Mouse (Mus musculus): ENCODE measurements around the gene Coasy.

Gene Coasy

DNA sequence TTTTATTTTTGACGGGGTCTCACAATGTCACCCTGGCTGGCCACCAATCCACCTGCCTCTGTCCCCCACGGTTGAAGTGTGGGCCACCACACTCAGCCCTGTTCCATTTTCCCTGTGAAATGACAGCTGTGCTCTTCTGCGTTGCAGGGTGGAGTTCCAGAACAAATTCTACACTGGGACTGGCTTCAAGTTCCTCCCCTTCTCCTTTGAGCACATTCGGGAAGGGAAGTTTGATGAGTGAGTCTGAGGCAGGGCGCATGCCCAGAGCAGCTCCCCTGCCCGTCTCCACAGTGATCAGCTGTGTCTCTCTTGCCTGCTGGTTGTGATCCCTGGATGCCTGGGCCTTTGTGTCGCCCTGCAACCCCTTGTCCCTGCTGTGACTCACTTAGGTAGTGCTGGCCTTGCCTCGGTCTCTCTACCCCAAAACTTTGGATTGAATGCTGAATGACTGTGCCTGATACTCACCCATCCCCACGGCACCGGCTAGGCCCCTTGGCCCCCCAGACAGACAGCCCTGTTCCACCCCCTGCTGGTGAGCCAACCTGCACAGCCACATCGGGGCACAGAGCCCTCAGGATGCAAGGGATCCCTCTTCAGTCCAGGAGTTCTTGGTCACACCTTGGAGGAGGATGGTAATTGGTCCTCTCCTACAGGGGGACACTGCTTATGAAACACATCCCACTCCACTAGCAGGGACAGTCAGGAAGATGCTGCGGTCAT lies 20.0 kb upstream of the Coasy start:
- DNase-seq (ENCODE audit: inconsistent age in 2 of 2, low spot score in 1 of 2) = peak; percentile 74 to 77

DNA sequence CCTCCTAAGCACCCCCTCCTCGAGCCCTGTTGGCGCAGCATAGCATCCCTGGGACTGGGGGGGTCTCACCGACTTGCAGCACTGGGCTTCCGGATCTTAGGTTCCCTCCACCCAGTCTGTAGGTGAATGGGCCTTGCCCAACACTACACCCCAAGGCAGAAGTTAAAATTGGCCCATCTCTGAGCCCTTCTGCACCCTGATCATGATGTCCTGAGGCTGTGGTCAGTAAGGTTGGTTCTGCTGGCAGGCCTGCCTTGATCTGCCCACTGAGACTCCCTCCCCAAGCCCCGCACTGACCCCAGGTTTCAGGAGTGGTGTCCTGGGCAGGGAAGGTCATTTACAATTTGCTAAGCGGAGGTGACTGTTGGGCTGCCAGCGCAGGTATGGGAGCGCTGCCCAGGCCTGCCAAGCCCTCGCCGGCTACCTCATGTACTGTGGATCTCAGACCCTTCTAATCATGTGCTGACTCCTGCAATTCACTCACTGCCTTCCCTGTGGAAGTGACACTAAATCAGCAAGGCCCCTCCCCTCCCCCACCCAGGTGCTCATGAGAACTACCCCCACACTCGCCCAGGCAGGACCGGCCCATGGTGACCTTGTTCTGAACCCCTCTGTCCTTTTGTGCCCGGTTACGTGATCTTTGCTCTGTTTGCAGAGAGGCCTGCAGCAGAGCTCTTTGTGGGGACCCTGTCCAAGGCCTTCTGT lies 19.2 kb upstream of the Coasy start:
- peak in 1 of 2 experiments; percentile 35 for DNase-seq (ENCODE audit: inconsistent age in 2 of 2, low spot score in 1 of 2)

DNA sequence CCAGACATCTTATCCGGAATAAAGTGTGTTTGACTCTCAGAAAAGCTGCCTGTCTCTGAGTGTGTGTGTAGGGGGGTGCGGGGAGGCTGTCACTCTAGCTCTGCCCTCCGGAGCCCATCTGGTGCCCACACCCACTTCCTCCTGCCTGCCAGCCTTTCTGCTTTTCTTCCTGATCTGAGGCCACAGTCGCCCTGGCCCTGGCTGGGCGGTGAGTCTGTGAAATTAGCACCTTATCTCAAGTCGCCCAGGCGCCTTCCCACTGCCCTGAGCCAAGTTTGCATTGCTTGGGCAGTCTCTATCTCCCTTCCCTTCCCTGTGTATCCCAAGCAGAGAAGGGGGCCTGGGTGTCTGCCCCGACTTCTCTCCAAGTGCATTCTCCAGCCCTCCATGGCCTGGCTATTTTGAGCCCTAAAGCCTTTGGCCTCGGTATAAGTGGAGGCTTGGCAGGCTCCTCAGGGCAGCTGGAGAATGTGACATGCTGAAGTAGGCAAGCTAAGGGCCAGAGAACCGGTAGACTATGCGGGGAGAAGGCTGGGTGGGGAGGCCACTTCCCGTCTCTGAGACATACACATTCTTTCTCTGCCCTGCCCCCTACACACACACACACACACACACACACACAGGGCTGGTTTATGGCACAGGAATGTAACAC lies 18.6 kb upstream of the Coasy start:
- DNase-seq (ENCODE audit: inconsistent age in 2 of 2, low spot score in 1 of 2) = peak; percentile 66 to 87

DNA sequence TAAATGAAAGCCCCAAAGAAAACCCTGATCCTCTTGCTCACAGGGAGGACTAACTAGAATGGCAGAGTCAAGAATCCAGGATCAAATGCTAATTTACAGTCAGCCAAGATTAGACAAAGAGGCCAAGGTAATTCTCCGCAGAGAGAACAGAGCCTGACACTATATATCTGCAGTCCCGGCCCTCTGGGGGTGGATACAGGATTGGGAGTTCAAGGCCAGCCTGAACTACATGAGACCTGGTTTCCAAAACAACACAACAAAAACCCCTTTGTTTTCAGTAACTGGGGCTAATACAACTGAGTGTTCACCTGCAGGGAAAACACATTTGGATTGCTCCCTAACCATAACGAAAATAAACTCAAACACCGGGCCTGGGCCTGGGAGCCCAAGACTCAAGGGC lies 17.9 kb upstream of the Coasy start:
- DNase-seq (ENCODE audit: inconsistent age in 2 of 2, low spot score in 1 of 2) = peak; percentile 50 to 84

DNA sequence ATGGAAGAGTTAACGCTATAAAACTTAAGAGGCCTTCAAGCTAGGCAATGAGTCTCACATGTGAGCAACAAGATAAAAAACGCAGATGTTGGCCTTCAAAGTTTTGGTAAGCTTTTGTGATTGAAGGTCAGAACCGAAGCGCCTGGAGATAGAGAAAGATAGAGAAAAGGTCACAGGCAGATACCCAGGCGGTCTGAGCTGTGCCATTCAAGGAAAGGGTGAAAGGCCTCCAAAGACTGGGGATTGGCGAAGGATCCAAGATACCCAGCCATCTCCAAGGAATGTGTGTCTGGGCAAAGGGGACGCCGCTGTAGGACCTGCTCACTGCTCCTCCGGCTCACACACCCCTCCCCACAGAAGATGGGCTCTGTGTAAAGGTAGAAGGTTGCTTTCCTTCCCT lies 17.4 kb upstream of the Coasy start:
- DNase-seq (ENCODE audit: inconsistent age in 2 of 2, low spot score in 1 of 2) = peak; percentile 75 to 89

DNA sequence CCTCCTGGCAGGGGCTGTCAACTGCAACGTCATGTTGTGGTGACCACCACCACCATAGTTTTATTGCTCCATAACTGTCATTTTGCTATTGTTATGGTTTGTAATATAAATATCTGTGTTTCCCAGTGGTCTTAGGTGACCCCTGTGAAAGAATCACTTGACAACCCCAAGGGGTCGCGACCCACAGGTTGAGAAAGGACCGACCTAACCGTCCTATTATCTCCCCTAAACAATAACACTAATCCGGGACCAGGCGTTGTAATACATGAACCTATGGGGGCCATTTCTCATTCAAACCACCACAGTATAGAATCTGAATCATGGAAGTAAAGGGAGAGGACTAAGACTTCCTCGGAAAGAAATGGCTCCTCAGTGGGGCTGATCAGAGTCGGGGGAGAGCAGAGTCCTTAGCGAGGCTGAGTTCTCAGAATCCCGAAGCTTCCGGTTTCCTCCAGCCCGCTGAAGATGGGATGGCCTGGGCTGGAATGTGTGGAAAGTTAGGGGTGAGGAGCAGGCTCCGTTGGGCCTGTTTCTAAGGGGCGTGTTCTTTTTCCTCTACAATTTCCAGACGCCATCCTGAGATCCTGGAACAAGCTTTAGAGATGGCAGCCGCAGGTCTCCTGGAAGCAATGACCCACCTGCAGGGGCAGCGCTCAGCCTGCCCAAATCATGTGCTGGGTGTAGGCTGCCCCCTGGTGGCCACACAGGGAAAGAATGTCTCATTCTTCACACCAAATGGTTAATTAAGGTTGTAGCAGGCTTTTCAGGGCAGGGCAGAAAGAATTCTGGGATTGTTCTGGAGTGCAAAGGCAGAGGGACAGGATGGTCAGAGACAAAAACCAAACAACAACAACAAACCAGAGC lies 15.6 kb upstream of the Coasy start:
- peak; percentile 85 to 95 for DNase-seq (ENCODE audit: inconsistent age in 2 of 2, low spot score in 1 of 2)

DNA sequence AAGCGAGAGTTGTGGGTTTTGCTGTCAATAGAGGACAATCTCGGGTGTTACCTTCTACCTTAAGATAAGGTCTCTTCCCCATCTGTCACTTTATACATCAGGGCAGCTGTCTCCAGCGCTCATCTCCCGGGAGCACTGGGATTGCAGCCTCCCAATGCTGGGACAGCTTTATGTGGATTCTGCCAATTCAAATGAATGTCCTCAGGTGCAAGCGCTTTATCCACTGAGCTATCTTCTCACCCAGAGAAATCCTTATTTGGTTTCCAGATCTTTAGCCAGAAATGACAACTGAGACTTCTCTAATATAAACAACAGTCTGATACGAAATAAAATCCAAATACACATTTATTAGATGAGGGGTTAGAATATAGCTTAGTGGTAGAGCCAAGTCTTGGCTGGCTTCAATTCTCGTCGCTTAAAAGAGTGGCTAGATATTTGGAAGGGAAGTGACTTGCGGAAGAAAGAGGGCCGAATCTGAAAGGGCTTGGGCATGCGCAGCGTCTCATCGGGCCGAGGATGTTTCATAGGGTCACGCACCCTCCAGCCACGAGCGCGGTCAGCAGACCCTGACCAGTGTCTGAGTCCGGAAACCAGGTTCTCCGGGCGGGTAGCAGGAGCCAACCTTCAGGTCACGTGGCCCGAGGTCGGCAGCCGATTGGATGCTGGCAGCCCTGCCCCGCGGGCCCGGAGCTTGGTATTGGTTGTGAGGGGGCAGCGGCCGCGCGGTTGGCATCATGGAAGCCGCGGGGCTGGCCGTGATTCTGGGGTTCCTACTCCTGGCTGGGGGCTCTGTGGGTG lies 12.8 kb upstream of the Coasy start, which contains the start of gene Naglu:
Gene Naglu (plus strand): TSS at position 622 of the 798 bp plus-strand sequence.
- DNase-seq (ENCODE audit: inconsistent age in 2 of 2, low spot score in 1 of 2) = peak; percentile 97 to 98

DNA sequence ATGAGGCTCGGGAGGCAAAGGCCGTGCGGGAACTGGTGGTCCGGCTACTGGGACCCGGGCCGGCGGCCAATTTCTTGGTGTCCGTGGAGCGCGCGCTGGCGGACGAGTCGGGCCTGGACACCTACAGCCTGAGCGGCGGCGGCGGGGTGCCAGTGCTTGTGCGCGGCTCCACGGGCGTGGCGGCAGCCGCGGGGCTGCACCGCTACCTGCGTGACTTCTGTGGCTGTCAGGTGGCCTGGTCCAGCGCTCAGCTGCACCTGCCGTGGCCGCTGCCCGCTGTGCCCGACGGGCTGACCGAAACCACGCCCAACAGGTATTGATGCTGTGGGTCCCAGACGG lies 12.2 kb upstream of the Coasy start:
- no peak for DNase-seq (ENCODE audit: inconsistent age in 2 of 2, low spot score in 1 of 2)

DNA sequence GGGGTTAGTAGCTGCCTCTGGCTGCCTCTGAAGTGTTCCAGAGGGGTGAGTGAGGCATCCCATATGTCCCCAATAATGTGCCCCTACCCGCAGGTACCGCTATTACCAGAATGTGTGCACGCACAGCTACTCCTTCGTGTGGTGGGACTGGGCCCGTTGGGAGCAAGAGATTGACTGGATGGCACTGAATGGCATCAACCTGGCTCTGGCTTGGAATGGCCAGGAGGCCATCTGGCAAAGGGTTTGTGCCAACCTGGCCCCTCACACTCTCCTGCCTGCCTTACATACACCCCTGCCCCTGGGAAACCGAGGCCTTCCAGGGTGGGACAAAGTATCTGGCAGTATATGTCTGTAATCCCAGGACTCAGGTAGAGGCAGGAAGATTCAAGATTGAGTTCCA lies 11.4 kb upstream of the Coasy start:
- peak in 1 of 2 experiments; percentile 17 for DNase-seq (ENCODE audit: inconsistent age in 2 of 2, low spot score in 1 of 2)

DNA sequence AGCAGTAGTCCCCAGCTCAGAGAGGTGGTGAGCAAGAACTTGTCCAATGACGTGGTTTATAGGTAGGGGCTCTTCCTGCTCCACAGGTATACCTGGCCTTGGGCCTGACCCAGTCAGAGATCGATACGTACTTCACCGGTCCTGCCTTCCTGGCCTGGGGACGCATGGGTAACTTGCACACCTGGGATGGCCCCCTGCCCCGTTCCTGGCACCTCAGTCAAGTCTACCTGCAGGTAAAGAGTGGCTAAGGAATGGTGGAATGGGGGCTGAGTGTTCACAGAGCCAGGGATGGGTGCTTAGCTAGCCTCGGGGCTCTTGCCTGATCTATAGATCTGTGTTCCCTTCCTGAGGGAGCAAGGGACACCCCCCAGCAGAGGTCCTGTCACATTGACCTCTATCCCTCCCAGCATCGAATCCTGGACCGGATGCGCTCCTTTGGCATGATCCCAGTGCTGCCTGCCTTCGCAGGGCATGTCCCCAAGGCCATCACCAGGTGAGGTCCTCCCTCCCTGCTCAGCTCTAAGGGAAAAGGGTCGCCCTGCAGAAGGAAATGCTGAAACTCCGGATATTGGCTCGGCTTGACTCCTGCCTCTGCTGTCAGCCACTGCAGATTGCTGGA lies 10.4 kb upstream of the Coasy start:
- DNase-seq (ENCODE audit: inconsistent age in 2 of 2, low spot score in 1 of 2) = no peak

DNA sequence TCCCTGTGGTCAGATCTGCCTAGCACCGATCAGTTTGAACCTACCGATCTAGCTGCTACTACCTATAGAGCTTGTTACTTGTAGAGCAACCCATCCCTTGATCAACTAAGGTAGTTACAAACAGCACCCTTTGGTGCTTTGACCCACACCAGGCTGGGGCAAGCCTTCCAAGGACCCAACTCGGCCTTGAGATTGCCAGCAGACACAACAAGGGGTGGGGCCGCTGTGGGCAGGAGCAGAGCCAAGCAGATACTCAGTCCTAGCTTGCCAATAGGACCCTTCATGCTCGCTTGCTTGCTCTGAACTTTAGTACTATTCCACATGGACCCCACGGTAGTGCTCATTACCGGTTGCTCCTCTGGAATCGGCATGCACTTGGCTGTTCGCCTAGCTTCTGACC lies 4.2 kb upstream of the Coasy start, which contains the start of gene Hsd17b1:
Gene Hsd17b1 (plus strand): TSS at position 291 of the 400 bp plus-strand sequence.
- DNase-seq (ENCODE audit: inconsistent age in 2 of 2, low spot score in 1 of 2) = peak in 1 of 2 experiments; percentile 62

DNA sequence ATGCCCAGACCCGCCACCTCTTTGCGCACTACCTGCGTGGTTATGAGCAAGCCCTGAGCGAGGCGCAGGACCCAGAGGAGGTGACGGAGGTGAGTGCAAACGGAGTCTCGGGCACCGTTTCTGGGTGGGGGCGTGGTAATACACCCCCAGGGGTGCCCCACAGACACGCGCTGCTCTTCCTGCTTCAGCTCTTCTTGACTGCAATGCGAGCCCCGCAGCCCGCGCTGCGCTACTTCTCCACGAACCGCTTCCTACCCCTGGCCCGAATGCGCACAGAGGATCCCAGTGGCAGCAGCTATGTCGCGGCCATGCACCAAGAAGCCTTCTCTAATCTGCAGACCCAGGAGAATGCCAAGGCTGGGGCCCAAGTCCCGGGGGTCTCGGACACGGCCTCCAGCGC lies 2.6 kb upstream of the Coasy start:
- DNase-seq (ENCODE audit: inconsistent age in 2 of 2, low spot score in 1 of 2) = no peak

DNA sequence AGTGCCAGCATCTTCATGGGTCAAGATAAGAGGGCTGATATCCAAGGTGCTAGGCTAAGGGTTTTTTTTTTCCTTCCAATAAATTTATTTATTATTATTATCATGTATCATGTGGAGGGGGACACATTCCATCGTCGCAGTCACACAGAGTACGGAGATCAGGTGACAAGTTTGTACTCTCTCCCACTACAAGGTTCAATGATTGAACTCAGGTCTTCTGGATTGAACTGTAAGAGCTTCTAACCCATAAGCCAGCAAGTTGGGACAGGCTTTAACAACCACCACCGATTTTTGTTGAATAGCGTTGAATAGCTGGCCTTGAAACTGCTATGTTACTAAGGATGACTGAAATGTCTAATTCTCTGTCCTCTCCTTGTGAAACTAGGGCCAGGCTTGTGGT lies 1.9 kb upstream of the Coasy start:
- DNase-seq (ENCODE audit: inconsistent age in 2 of 2, low spot score in 1 of 2) = no peak

DNA sequence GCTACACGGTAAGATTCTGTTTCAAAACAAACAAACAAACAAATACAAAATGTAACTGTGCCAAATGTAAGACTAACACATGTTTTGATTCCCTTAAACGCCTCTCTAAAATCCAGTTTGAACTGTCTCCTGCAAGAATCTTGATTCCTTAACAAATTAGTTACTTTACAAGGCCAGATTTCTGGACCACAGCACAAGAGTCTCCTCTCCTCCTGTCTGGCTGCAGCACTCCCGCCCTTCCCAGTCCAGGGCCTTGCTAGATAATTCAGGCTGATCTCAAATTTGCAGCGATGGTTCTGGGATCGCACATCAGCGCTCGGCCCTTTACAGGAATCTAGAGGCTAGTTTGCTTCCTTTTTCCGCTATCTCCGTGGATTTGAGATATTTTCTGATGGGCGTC lies 706 bp upstream of the Coasy start:
- no peak for DNase-seq (ENCODE audit: inconsistent age in 2 of 2, low spot score in 1 of 2)

DNA sequence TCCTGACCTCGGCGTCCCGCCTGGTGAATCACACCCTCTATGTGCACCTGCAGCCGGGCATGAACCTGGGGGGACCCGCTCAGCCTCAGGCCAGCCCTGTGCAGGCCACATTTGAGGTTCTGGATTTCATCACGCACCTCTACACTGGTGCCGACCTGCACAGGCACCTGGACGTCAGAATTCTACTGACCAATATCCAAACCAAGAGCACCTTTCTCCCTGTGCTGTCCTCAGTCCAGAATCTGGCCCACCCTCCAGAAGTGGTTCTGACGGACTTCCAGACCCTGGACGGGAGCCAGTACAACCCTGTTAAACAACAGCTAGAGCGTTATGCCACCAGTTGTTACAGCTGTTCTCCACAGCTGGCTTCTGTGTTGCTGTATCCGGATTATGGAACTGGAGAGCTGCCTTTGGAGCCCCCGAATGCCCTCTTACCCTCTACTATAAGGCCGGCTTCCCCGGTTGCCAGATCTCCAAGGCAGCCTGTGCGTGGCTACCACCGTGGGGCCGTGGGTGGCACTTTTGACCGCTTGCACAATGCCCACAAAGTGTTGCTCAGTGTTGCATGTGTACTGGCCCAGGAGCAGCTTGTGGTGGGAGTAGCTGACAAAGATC lies 825 bp downstream of the Coasy start:
- peak in 1 of 2 experiments; percentile 79 for DNase-seq (ENCODE audit: inconsistent age in 2 of 2, low spot score in 1 of 2)

DNA sequence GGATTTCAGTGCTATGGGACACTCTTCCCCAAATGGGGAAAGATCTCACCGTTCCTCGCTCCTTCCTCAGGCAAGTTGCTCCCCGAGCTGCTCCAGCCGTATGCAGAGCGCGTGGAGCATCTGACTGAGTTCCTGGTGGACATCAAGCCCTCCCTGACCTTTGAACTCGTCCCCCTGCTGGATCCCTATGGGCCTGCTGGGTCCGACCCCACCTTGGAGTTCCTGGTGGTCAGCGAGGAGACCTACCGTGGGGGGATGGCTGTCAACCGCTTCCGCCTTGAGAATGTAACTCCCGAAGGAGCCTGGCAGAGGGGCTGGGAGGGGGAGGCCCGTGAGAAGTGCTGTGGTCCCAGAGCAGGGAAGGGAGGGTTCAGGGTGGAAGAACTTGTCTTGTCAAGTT lies 1.9 kb downstream of the Coasy start:
- peak; percentile 34 to 40 for DNase-seq (ENCODE audit: inconsistent age in 2 of 2, low spot score in 1 of 2)

DNA sequence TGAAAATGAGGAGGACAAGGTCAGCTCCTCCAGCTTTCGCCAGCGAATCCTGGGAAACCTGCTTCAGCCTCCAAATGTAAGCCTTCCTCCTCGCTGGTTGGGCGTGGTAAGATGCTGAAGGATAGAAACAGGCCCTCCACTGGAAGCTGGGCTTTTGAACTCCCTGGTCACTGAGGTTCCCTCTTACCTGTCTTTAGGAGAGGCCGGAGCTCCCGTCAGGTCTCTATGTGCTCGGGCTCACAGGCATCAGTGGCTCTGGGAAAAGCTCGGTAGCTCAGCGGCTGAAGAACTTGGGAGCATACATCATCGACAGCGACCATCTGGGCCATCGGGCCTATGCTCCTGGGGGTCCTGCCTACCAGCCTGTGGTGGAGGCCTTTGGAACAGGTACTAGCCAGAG lies 2.4 kb downstream of the Coasy start:
- peak in 1 of 2 experiments; percentile 44 for DNase-seq (ENCODE audit: inconsistent age in 2 of 2, low spot score in 1 of 2)

DNA sequence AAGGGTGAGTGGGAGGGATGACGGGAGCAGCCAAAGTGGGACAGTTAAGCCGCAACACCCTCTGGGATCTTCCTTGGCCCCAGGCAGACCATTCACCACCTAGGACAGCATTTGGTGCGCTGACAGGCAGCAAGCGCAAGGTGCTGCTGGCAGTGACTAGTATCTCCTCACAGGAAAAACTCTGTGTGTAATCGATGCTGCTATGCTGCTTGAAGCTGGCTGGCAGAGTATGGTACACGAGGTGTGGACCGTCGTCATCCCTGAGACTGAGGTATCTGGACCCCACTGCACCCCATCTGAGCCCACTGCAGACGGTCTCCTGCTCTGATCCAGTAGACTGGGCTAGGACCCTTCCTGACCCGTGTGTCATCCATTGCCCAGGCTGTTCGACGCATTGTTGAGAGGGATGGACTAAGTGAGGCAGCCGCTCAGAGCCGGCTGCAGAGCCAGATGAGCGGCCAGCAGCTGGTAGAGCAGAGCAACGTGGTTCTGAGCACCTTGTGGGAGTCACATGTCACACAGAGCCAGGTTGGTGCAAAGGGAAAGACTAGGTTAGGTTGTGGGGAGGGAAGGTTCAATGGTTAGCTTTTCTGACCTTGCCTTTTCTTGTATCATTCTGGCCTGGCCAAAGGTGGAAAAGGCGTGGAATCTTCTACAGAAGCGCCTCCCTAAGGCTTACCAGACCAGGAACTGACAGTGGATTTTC lies 3.4 kb downstream of the Coasy start:
- DNase-seq (ENCODE audit: inconsistent age in 2 of 2, low spot score in 1 of 2) = no peak

DNA sequence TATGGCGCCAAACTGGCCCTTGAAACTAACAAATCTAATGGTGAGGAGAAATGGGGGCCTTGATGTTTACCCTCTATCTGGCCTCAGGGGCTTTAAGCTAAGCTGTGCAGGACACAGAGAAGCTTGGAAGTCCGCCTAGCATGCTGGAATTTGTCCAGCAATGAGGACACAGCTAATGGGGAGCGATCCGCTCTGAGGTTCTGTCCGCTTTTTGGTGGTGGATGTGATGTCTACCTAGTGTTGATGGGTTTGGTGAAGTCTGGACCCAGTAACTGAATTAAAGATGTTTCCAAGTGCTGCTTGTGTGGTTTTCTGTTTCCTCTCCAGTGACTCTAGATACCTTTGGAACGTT lies 3.9 kb downstream of the Coasy start:
- peak in 1 of 2 experiments; percentile 58 for DNase-seq (ENCODE audit: inconsistent age in 2 of 2, low spot score in 1 of 2)

All from adrenal gland, adult (tissue).